Mouse (Mus musculus) forebrain, postnatal 0 days (tissue): ENCODE measurements at regions not wholly inside any gene's neighbourhood (a gene's known extent, or its start where the extent isn't known, plus 50 kb on each side); places are given as distances from the start of the nearest gene placed in this dataset.

Experiments used
- ATAC-seq: fragments of 200-750 bp; cut with Nextera tagmentation; 2 replicates; pipeline ENCODE4 v1.8.0; 2017; ENCODE audit warnings: mild to moderate bottlenecking, moderate library complexity
- DNase-seq: peaks from one replicate; pipeline ENCODE4 v3.0.0-alpha.2; 2015
- H3K27ac ChIP-seq: fragments of 300-500 bp; sonication (generic); 2 replicates; pipeline ENCODE4 v1.5.1; 2014; ENCODE audit warnings: low read depth, mild to moderate bottlenecking, antibody characterized with exemption, low read length, moderate library complexity, mixed read lengths
- H3K27me3 ChIP-seq: fragments of 300-500 bp; sonication (generic); 2 replicates; pipeline ENCODE4 v1.6.1; 2014; ENCODE audit warnings: mild to moderate bottlenecking, low read length, mixed read lengths; ENCODE audit not compliant: insufficient read depth
- H3K36me3 ChIP-seq: fragments of 300-500 bp; sonication (generic); 2 replicates; pipeline ENCODE4 v1.6.1; 2014; ENCODE audit warnings: mild to moderate bottlenecking, moderate library complexity; ENCODE audit not compliant: insufficient read depth
- H3K4me1 ChIP-seq: fragments of 300-500 bp; sonication (generic); 2 replicates; pipeline ENCODE4 v1.6.1; 2014; ENCODE audit warnings: antibody characterized with exemption; ENCODE audit not compliant: insufficient read depth
- H3K4me2 ChIP-seq: fragments of 300-500 bp; sonication (generic); 2 replicates; pipeline ENCODE4 v1.6.1; 2014; ENCODE audit warnings: low read depth, mild to moderate bottlenecking, moderate library complexity
- H3K4me3 ChIP-seq: fragments of 300-500 bp; sonication (generic); 2 replicates; pipeline ENCODE4 v1.5.1; 2014; ENCODE audit warnings: low read depth, low read length, mixed read lengths
- H3K9ac ChIP-seq: fragments of 300-500 bp; sonication (generic); 2 replicates; pipeline ENCODE4 v1.6.1; 2014; ENCODE audit warnings: mild to moderate bottlenecking
- H3K9me3 ChIP-seq: fragments of 300-500 bp; sonication (generic); 2 replicates; pipeline ENCODE4 v1.6.1; 2016; ENCODE audit warnings: low read length
- CTCF ChIP-seq: sonication (generic); IDR thresholded peaks from 2 replicates; pipeline ENCODE4 v1.5.1; 2016; ENCODE audit warnings: antibody characterized with exemption, control low read depth, low read depth
- WGBS: fragments of 180-500 bp; shearing (Covaris S2); extraction: QIAGEN DNeasy Blood & Tissue Kit; methylation state at CpG from one replicate; pipeline ENCODE4 v1.1.7; 2014; 5-methylcytosine and 5-hydroxymethylcytosine counted together

DNA sequence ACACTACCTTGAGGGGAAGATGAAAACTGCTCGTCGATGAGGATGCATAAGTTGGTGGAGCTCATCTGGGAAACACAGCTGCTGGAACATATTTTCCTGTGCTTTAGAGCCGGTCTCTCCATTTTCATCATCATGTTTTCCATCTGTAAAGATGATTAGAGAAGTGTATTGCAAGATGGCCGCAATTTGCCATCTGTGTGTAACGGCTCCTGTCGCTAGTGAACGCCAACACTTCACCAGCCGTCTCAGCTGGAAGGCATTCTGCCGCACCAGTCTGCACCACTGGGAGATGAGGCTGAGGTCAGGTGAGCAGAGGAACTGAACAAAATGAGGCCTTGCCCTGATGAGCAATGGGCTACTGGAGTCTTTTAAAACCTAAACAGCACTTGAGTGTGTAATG lies 57.4 kb downstream of the Gm21962 start:
- DNase-seq (peak; percentile 61), ATAC-seq (peak; percentile 68)
- H3K4me1 ChIP-seq, result no peaks in the 10 kb centered on the region
- 61% methylated on average over 9 of the region's 9 CpGs for WGBS
- H3K9me3 ChIP-seq, result no peaks in the 10 kb centered on the region
- H3K27me3 ChIP-seq, result no peaks in the 10 kb centered on the region
- TF ChIP-seq CTCF, result no peak
- H3K4me3 ChIP-seq, result no peak overlapping the region
- H3K27ac ChIP-seq, result no peak overlapping the region
- H3K4me2 ChIP-seq, result no peak overlapping the region
- H3K9ac ChIP-seq, result no peak overlapping the region
- no peaks in the 10 kb centered on the region for H3K36me3 ChIP-seq

DNA sequence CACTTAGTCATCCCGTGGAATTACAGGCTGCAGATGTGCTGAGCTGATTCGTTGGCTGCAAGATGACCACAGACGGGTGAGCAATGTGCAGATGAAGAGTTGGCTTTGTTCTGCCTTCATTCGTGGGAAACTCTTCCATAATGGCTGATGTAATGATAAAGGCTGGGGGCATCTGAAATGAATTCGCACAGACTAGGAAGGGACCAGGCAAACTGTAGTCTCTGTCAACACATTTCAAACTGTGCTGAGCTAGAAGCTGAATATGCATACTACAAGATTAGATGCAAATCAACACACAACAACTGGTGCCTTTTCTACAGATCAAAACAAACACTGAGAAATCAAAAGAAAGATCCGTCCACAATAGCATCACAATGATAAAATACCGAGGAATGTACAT lies 58.1 kb downstream of the Gm21962 start:
- H3K27ac ChIP-seq, result no peak overlapping the region
- H3K9ac ChIP-seq, result no peak overlapping the region
- WGBS, result 32% methylated on average over 7 of the region's 7 CpGs
- H3K4me1 ChIP-seq, result no peaks in the 10 kb centered on the region
- ATAC-seq, result peak; percentile 91
- no peak overlapping the region for H3K4me3 ChIP-seq
- no peaks in the 10 kb centered on the region for H3K36me3 ChIP-seq
- no peak for TF ChIP-seq CTCF
- H3K9me3 ChIP-seq, result no peaks in the 10 kb centered on the region
- H3K27me3 ChIP-seq, result no peaks in the 10 kb centered on the region
- DNase-seq, result peak; percentile 33
- H3K4me2 ChIP-seq, result no peak overlapping the region

DNA sequence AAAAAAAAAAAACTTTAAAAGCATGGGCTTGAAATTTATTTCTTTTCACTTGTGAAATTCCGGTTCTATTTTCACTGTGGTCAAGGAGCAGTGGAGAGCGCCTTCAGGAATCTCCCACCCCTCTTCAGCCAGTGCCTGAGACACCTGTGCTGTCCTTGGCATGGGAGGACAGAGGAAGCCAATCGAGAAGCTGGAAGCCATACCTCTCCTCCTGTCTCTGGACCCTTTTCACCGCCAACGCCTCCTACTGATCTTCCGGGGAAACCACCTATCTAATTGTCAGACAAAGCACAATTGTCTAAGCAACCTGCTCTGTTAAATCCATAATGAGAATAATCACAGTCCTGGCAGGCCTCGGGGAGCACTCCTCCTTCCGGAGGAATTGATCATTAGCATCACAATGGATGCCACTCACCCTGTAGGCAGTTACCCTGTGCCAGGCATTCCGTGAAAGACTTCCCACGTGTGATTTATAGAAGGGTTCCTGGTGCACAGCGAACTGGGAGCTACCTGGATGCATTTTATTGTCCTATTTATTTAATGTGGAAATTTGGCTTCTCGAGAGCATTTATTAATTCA lies 66.0 kb downstream of the Gm21962 start:
- peak; percentile 93; the same call in 1 of the 2 replicates for ATAC-seq
- Histone ChIP-seq H3K4me1 (peaks cover 6% of the 10 kb centered on the region; the same call in 1 of the 2 replicates), H3K9me3 (no peaks in the 10 kb centered on the region), H3K27ac (no peak overlapping the region), H3K27me3 (no peaks in the 10 kb centered on the region), H3K4me2 (no peak overlapping the region), H3K4me3 (no peak overlapping the region), H3K36me3 (no peaks in the 10 kb centered on the region), H3K9ac (no peak overlapping the region)
- 16% methylated on average over 12 of the region's 12 CpGs for WGBS
- DNase-seq, result peak; percentile 45
- TF ChIP-seq CTCF, result peak; percentile 26; the same call in 1 of the 2 replicates

DNA sequence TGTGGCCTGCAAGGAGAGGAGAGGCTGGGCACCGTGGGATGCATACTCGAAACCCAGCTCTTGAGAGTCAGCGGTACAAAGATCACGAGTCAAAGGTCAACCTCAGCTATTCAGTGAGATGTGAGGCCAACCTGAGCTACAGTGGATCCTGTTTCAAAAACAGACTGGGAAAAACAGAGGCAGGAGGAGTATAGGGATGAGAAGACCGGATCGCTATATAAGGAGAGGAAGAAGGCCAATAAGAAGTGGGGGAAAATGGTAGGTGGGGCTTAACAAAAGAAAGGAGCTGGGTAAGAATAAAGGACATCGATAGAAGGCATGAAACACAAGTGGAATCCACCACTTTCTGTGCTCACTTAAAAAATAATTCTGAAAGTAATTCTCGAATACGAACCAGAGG lies 70.2 kb downstream of the Gm21962 start:
- Histone ChIP-seq H3K9me3 (no peaks in the 10 kb centered on the region), H3K9ac (no peak overlapping the region), H3K27me3 (no peaks in the 10 kb centered on the region), H3K4me1 (peaks cover 6% of the 10 kb centered on the region; the same call in 1 of the 2 replicates), H3K36me3 (no peaks in the 10 kb centered on the region), H3K27ac (no peak overlapping the region), H3K4me3 (no peak overlapping the region), H3K4me2 (no peak overlapping the region)
- DNase-seq (no peak), ATAC-seq (no peak)
- no peak for TF ChIP-seq CTCF
- WGBS, result 80% methylated on average over 9 of the region's 9 CpGs

DNA sequence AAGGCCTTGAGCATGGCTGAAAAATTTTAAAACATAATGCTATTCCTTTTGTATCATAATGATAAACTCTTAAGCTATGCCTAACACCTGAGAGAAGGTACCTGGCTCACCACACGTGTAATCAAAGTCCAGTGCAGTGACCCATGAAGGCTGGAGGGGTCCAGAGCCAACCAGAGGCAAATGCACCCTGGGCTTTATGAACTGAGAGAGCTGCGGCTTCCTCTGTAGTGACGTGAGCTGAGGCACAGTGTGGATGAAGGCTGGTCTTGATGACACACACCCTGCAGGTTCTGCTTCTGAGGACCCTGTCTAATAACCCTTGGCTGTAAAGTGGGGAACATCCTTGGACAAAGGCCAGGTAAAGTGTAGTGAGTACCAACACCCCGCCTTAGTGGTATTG lies 70.8 kb downstream of the Gm21962 start:
- no peak overlapping the region for H3K4me3 ChIP-seq
- H3K27me3 ChIP-seq, result no peaks in the 10 kb centered on the region
- TF ChIP-seq CTCF, result no peak
- no peak overlapping the region for H3K27ac ChIP-seq
- no peaks in the 10 kb centered on the region for H3K9me3 ChIP-seq
- ATAC-seq (no peak), DNase-seq (no peak)
- H3K36me3 ChIP-seq, result no peaks in the 10 kb centered on the region
- 86% methylated on average over 4 of the region's 4 CpGs for WGBS
- peaks cover 5% of the 10 kb centered on the region; the same call in 1 of the 2 replicates for H3K4me1 ChIP-seq
- no peak overlapping the region for H3K9ac ChIP-seq
- H3K4me2 ChIP-seq, result no peak overlapping the region

DNA sequence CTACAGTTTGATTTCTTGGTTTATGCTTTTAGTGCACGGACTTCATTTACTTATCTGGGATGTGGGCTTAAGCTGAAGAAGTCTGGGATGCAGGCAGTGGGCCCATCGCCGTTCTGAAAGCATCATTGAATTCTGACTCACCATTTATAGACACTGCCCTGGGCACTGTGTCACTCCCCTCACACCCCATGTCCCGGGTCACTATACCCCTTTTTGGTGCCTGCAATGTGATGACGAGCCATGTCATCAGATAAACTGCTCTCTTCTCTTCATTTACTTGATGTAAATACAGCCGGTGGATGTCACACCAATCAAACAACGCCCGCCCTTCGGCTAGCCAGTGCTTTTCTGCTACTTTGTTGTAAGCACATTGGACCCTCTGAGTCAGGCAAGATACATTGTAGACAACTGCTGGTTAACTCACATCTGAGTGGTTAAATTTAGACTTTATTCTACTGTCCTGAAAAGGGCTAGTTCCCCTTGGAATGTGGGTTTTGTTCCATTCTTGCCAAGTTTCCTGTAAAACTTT lies 80.5 kb downstream of the Gm21962 start:
- TF ChIP-seq CTCF, result no peak
- no peaks in the 10 kb centered on the region for H3K4me1 ChIP-seq
- H3K4me2 ChIP-seq, result no peak overlapping the region
- DNase-seq, result no peak
- no peaks in the 10 kb centered on the region for H3K9me3 ChIP-seq
- no peaks in the 10 kb centered on the region for H3K27me3 ChIP-seq
- WGBS, result 91% methylated on average over 9 of the region's 9 CpGs
- ATAC-seq, result no peak
- H3K27ac ChIP-seq, result no peak overlapping the region
- no peaks in the 10 kb centered on the region for H3K36me3 ChIP-seq
- H3K4me3 ChIP-seq, result no peak overlapping the region
- H3K9ac ChIP-seq, result no peak overlapping the region

DNA sequence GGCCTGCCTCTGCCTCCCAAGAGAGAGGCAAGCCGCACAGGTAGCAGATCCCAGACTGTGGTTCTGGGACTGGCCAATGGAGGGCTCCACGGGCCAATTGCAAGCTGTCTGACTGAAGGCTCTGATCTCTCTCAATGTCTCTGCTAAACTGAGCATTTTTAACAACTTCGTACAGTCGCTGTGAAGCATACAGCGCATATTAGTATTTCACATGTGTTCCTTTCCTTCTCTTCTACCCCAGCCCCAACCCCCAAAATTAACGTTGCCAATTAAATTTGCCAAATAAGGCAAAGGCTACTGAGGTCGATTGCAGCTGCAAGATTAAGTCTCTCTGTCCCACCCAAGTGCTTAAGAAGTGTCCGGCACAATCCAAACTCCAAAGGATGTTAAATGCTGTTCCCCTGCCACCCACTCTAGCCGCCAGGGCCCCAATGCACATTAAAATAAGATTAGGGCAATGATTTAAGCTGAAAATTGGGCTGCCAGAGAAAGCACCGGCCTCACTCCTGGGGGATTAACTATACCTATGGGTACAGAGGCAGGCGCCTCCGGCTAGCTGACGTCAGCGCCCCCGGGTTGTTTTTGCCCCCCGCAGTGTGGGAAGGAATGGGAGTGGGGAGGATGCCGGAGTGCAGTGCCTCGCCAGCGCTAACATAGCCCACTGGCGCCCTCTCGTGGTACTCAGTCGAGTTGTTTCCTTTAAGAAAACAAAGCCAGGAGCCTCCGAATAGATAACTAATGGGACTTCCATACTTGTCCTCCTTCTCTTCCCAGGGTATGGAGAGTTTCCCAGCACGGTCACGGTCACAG lies 81.3 kb downstream of the Gm21962 start:
- Histone ChIP-seq H3K4me1 (no peaks in the 10 kb centered on the region), H3K9ac (peak overlapping the region; percentile 41; the same call in 1 of the 2 replicates), H3K4me3 (peak overlapping the region; percentile 34), H3K9me3 (no peaks in the 10 kb centered on the region), H3K27me3 (no peaks in the 10 kb centered on the region), H3K36me3 (no peaks in the 10 kb centered on the region), H3K27ac (peak overlapping the region; percentile 10; the same call in 1 of the 2 replicates), H3K4me2 (peak overlapping the region; percentile 54)
- ATAC-seq (peak; percentile 94), DNase-seq (peak; percentile 94)
- TF ChIP-seq CTCF, result peak; percentile 90
- 9% methylated on average over 25 of the region's 25 CpGs for WGBS
